Mouse (Mus musculus) megakaryocyte, embryonic 14.5 days (primary cell): ENCODE data around the gene Gm10719. TPM values are rescaled to one million over a fixed set of nuclear protein-coding genes. Genes with fewer than 3 reads are reported as not detected.
"Not testable (repeated sequence)": the region's sequence is repeated elsewhere in the genome, so short reads cannot be mapped to it uniquely, and the experiment has no call there.

Source experiments
- H3K27me3 ChIP-seq: replicated peaks from 2 replicates; pipeline ENCODE3; 2012; ENCODE audit warnings: inconsistent platforms
- H3K36me3 ChIP-seq: replicated peaks from 2 replicates; pipeline ENCODE3; 2012; ENCODE audit warnings: low read length, inconsistent platforms, mixed read lengths
- H3K4me1 ChIP-seq: 2 replicates; pipeline ENCODE4 v1.6.1; 2012; ENCODE audit warnings: inconsistent platforms
- H3K4me3 ChIP-seq: replicated peaks from 2 replicates; pipeline ENCODE3; 2012; ENCODE audit warnings: moderate library complexity, mild to moderate bottlenecking, inconsistent platforms
- H3K9me3 ChIP-seq: 2 replicates; pipeline ENCODE4 v1.6.1; 2012; ENCODE audit warnings: inconsistent platforms
- GATA1 ChIP-seq: IDR thresholded peaks from 3 replicates; pipeline ENCODE4 v1.6.1; 2012; ENCODE audit warnings: mixed read lengths, low read length, inconsistent platforms, borderline replicate concordance
- polyA plus RNA-seq: library from polyadenylated mRNA; stranded (reverse); fragments of >175 nt; gene quantifications from 2 replicates; pipeline ENCODE4 v1.2.3, GENCODE M21; 2012; ENCODE audit warnings: low replicate concordance; ENCODE audit not compliant: insufficient read depth

Gm10719 gene
- 9.8 and 114 TPM in 2 replicates for polyA plus RNA-seq

DNA sequence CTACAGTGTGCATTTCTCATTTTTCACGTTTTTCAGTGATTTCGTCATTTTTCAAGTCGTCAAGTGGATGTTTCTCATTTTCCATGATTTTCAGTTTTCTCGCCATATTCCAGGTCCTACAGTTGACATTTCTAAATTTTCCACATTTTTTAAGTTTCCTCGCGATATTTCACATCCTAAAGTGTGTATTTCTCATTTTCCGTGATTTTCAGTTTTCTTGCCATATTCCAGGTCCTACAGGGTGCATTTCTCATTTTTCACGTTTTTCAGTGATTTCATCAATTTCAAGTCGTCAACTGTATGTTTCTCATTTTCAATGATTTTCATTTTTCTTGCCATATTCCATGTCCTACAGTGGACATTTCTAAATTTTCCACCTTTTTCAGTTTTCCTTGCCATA, at the start of gene Gm10719:
Gene Gm10719 (plus strand): TSS at position 301 of the 400 bp plus-strand sequence.
- H3K9me3 ChIP-seq, H3K4me1 ChIP-seq, H3K27me3 ChIP-seq, H3K36me3 ChIP-seq, H3K4me3 ChIP-seq: not testable (repeated sequence)

- not testable (repeated sequence) for H3K4me3 ChIP-seq, H3K36me3 ChIP-seq, H3K9me3 ChIP-seq, H3K27me3 ChIP-seq, H3K4me1 ChIP-seq
Observed at GRCm38 (mm10) chr9:3000445-3000972, 16.7 kb upstream of the Gm10719 start, which contains the start of gene Gm10722. Gm10722 (plus strand) TSS chr9:3000922.

DNA sequence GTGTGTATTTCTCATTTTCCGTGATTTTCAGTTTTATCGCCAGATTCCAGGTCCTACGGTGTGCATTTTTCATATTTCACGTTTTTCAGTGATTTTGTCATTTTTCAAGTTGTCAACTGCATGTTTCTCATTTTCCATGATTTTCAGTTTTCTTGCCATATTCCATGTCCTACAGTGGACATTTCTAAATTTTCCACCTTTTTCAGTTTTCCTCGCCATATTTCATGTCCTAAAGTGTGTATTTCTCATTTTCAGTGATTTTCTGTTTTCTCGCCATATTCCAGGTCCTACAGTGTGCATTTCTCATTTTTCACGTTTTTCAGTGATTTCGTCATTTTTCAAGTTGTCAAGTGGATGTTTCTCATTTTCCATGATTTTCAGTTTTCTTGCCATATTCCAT, 16.2 kb upstream of the Gm10719 start:
- not testable (repeated sequence) for H3K4me3 ChIP-seq, H3K36me3 ChIP-seq, H3K4me1 ChIP-seq, H3K9me3 ChIP-seq, H3K27me3 ChIP-seq

- not testable (repeated sequence) for H3K9me3 ChIP-seq, H3K36me3 ChIP-seq, H3K4me3 ChIP-seq, H3K27me3 ChIP-seq, H3K4me1 ChIP-seq
- TF ChIP-seq GATA1 = peak; percentile 38; the same call in 2 of the 3 replicates
Observed at GRCm38 (mm10) chr9:3001948-3002659, 15.1 kb upstream of the Gm10719 start.

DNA sequence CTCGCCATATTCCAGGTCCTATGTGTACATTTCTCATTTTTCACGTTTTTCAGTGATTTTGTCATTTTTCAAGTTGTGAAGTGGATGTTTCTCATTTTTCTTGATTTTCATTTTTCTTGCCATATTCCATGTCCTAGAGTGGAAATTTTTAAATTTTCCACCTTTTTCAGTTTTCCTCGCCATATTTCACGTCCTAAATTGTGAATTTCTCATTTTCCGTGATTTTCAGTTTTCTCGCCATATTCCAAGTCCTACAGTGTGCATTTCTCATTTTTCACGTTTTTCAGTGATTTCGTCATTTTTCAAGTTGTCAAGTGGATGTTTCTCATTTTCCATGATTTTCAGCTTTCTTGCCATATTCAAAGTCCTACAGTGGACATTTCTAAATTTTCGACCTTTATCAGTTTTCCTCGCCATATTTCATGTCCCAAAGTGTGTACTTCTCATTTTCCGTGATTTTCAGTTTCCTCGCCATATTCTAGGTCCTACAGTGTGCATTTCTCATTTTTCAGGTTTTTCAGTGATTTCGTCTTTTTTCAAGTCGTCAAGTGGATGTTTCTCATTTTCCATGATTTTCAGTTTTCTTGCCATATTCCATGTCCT, 14.3 kb upstream of the Gm10719 start, which contains the start of gene Gm11168:
Gene Gm11168 (plus strand): TSS at position 553 of the 603 bp plus-strand sequence.
- not testable (repeated sequence) for H3K4me3 ChIP-seq, H3K36me3 ChIP-seq, H3K9me3 ChIP-seq

GRCm38 (mm10) chr9:3006179-3006578, 11.0 kb upstream of the Gm10719 start:
- not testable (repeated sequence) for H3K36me3 ChIP-seq, H3K27me3 ChIP-seq, H3K4me1 ChIP-seq, H3K4me3 ChIP-seq, H3K9me3 ChIP-seq

More for the DNA sequence above, 14.3 kb upstream of the Gm10719 start, which contains the start of gene Gm11168:
- not testable (repeated sequence) for H3K27me3 ChIP-seq, H3K4me1 ChIP-seq

- H3K9me3 ChIP-seq, H3K4me3 ChIP-seq, H3K4me1 ChIP-seq, H3K27me3 ChIP-seq, H3K36me3 ChIP-seq: not testable (repeated sequence)
Observed at GRCm38 (mm10) chr9:3006636-3007035, 10.6 kb upstream of the Gm10719 start.

- H3K4me1 ChIP-seq, H3K4me3 ChIP-seq, H3K9me3 ChIP-seq, H3K36me3 ChIP-seq, H3K27me3 ChIP-seq: not testable (repeated sequence)
Observed at GRCm38 (mm10) chr9:3007272-3007671, 9.9 kb upstream of the Gm10719 start.

GRCm38 (mm10) chr9:3009331-3009730, 7.9 kb upstream of the Gm10719 start:
- H3K4me3 ChIP-seq, H3K27me3 ChIP-seq, H3K4me1 ChIP-seq: not testable (repeated sequence)

DNA sequence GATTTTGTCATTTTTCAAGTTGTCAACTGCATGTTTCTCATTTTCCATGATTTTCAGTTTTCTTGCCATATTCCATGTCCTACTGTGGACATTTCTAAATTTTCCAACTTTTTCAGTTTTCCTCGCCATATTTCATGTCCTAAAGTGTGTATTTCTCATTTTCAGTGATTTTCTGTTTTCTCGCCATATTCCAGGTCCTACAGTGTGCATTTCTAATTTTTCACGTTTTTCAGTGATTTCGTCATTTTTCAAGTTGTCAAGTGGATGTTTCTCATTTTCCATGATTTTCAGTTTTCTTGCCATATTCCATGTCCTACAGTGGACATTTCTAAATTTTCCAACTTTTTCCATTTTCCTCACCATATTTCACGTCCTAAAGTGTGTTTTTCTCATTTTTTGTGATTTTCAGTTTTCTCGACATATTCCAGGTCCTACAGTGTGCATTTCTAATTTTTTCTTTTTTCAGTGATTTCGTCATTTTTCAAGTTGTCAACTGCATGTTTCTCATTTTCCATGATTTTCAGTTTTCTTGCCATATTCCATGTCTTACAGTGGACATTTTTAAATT, 5.1 kb upstream of the Gm10719 start:
- not testable (repeated sequence) for H3K27me3 ChIP-seq, H3K9me3 ChIP-seq, H3K4me3 ChIP-seq, H3K36me3 ChIP-seq, H3K4me1 ChIP-seq

More at GRCm38 (mm10) chr9:3009331-3009730, 7.9 kb upstream of the Gm10719 start:
- not testable (repeated sequence) for H3K9me3 ChIP-seq, H3K36me3 ChIP-seq

- not testable (repeated sequence) for H3K4me1 ChIP-seq, H3K9me3 ChIP-seq, H3K27me3 ChIP-seq, H3K4me3 ChIP-seq, H3K36me3 ChIP-seq
Observed at GRCm38 (mm10) chr9:3012733-3013279, 4.4 kb upstream of the Gm10719 start, which contains the start of gene Gm10721. Gm10721 (plus strand) TSS chr9:3013140.

GRCm38 (mm10) chr9:3015354-3015753, 1.9 kb upstream of the Gm10719 start, which contains the start of gene Gm10720:
Gm10720 (plus strand) TSS chr9:3015654.
- H3K36me3 ChIP-seq, H3K4me1 ChIP-seq, H3K4me3 ChIP-seq, H3K9me3 ChIP-seq, H3K27me3 ChIP-seq: not testable (repeated sequence)

DNA sequence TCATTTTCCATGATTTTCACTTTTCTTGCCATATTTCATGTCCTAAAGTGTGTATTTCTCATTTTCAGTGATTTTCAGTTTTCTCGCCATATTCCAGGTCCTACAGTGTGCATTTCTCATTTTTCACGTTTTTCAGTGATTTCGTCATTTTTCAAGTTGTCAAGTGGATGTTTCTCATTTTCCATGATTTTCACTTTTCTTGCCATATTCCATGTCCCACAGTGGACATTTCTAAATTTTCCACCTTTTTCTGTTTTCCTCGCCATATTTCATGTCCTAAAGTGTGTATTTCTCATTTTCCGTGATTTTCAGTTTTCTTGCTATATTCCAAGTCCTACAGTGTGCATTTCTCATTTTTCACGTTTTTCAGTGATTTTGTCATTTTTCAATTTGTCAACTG, 1.3 kb upstream of the Gm10719 start:
- H3K4me1 ChIP-seq, H3K9me3 ChIP-seq, H3K27me3 ChIP-seq, H3K36me3 ChIP-seq, H3K4me3 ChIP-seq: not testable (repeated sequence)

DNA sequence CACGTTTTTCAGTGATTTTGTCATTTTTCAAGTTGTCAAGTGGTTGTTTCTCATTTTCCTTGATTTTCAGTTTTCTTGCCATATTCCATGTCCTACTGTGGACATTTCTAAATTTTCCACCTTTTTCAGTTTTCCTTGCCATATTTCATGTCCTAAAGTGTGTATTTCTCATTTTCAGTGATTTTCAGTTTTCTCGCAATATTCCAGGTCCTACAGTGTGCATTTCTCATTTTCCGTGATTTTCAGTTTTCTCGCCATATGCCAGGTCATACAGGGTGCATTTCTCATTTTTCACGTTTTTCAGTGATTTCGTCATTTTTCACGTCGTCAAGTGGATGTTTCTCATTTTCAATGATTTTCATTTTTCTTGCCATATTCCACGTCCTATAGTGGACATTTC, 1.7 kb downstream of the Gm10719 start:
- not testable (repeated sequence) for H3K9me3 ChIP-seq, H3K4me3 ChIP-seq, H3K36me3 ChIP-seq, H3K4me1 ChIP-seq, H3K27me3 ChIP-seq

DNA sequence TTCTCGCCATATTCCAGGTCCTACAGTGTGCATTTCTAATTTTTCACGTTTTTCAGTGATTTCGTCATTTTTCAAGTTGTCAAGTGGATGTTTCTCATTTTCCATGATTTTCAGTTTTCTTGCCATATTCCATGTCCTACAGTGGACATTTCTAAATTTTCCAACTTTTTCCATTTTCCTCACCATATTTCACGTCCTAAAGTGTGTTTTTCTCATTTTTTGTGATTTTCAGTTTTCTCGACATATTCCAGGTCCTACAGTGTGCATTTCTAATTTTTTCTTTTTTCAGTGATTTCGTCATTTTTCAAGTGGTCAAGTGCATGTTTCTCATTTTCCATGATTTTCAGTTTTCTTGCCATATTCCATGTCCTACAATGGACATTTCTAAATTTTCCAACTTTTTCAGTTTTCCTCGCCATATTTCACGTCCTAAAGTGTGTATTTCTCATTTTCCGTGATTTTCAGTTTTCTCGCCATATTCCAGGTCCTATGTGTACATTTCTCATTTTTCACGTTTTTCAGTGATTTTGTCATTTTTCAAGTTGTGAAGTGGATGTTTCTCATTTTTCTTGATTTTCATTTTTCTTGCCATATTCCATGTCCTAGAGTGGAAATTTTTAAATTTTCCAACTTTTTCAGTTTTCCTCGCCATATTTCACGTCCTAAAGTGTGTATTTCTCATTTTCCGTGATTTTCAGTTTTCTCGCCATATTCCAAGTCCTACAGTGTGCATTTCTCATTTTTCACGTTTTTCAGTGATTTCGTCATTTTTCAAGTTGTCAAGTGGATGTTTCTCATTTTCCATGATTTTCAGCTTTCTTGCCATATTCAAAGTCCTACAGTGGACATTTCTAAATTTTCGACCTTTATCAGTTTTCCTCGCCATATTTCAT, 2.9 kb downstream of the Gm10719 start:
- not testable (repeated sequence) for H3K9me3 ChIP-seq, H3K27me3 ChIP-seq, H3K36me3 ChIP-seq

More for the DNA sequence above, 2.9 kb downstream of the Gm10719 start:
- not testable (repeated sequence) for H3K4me1 ChIP-seq, H3K4me3 ChIP-seq
